Mouse (Mus musculus): ENCODE results near the gene Wrnip1. TPM values are rescaled to one million over a fixed set of nuclear protein-coding genes. Genes with fewer than 3 reads are reported as not detected.

Gene Wrnip1
- total and polyA plus RNA-seq, 3 experiments = 18.0 to 47.9 (median 26.7) TPM

- no peak overlapping the region for H3K4me3 ChIP-seq (ENCODE audit: low read depth, low read length)
- no peaks in the 10 kb centered on the region for H3K27me3 ChIP-seq (ENCODE audit: insufficient read depth, low read length)
- H3K36me3 ChIP-seq (replicated peaks) = peaks cover 86% of the 10 kb centered on the region
- no peak for DNase-seq (ENCODE audit: low spot score)
- no peaks in the 10 kb centered on the region for H3K4me1 ChIP-seq (ENCODE audit: insufficient read depth, low read depth, low read length)
- no peak for ATAC-seq (ENCODE audit: extremely low read depth, insufficient number of reproducible peaks, low FRiP score, poor library complexity, severe bottlenecking)
- H3K9me3 ChIP-seq (replicated peaks) = no peaks in the 10 kb centered on the region
- TF ChIP-seq POLR2AphosphoS5 (IDR thresholded peaks at IDR 0.05; ENCODE audit: insufficient replicate concordance, low read depth, low read length) (no peak), CTCF (IDR thresholded peaks at IDR 0.05; ENCODE audit: low read depth, low read length) (no peak), GATA2 (IDR thresholded peaks at IDR 0.05; ENCODE audit: borderline replicate concordance, low read depth, low read length) (no peak), GATA1 (IDR thresholded peaks at IDR 0.05; ENCODE audit: borderline replicate concordance, low read length) (no peak), TAL1 (conservative IDR thresholded peaks at IDR 0.05; ENCODE audit: low read depth, low read length) (no peak)
Observed at GRCm38 (mm10) chr13:32819241-32819640, 17.4 kb downstream of the Wrnip1 start.

GRCm38 (mm10) chr13:32819926-32820325 is 18.1 kb downstream of the Wrnip1 start:
- TF ChIP-seq POLR2AphosphoS5 (IDR thresholded peaks at IDR 0.05; ENCODE audit: insufficient replicate concordance, low read depth, low read length) (no peak), GATA2 (IDR thresholded peaks at IDR 0.05; ENCODE audit: borderline replicate concordance, low read depth, low read length) (no peak), TAL1 (conservative IDR thresholded peaks at IDR 0.05; ENCODE audit: low read depth, low read length) (no peak), CTCF (IDR thresholded peaks at IDR 0.05; ENCODE audit: low read depth, low read length) (no peak), GATA1 (IDR thresholded peaks at IDR 0.05; ENCODE audit: borderline replicate concordance, low read length) (no peak)
- ATAC-seq (ENCODE audit: extremely low read depth, insufficient number of reproducible peaks, low FRiP score, poor library complexity, severe bottlenecking) (no peak), DNase-seq (ENCODE audit: low spot score) (no peak)
- no peaks in the 10 kb centered on the region for H3K27me3 ChIP-seq (ENCODE audit: insufficient read depth, low read length)
- peaks cover 84% of the 10 kb centered on the region for H3K36me3 ChIP-seq (replicated peaks)
- H3K4me3 ChIP-seq (ENCODE audit: low read depth, low read length) = no peak overlapping the region
- H3K9me3 ChIP-seq (replicated peaks) = no peaks in the 10 kb centered on the region
- H3K4me1 ChIP-seq (ENCODE audit: insufficient read depth, low read depth, low read length) = no peaks in the 10 kb centered on the region

GRCm38 (mm10) chr13:32821671-32822070 is 19.8 kb downstream of the Wrnip1 start:
- H3K36me3 ChIP-seq (replicated peaks) = peaks cover 74% of the 10 kb centered on the region

GRCm38 (mm10) chr13:32823126-32823525 is 21.3 kb downstream of the Wrnip1 start:
- ATAC-seq (ENCODE audit: extremely low read depth, insufficient number of reproducible peaks, low FRiP score, poor library complexity, severe bottlenecking) (no peak), DNase-seq (ENCODE audit: low spot score) (no peak)
- no peaks in the 10 kb centered on the region for H3K4me1 ChIP-seq (ENCODE audit: insufficient read depth, low read depth, low read length)
- TF ChIP-seq POLR2AphosphoS5 (IDR thresholded peaks at IDR 0.05; ENCODE audit: insufficient replicate concordance, low read depth, low read length) (no peak), GATA1 (IDR thresholded peaks at IDR 0.05; ENCODE audit: borderline replicate concordance, low read length) (no peak), GATA2 (IDR thresholded peaks at IDR 0.05; ENCODE audit: borderline replicate concordance, low read depth, low read length) (no peak), TAL1 (conservative IDR thresholded peaks at IDR 0.05; ENCODE audit: low read depth, low read length) (no peak), CTCF (IDR thresholded peaks at IDR 0.05; ENCODE audit: low read depth, low read length) (no peak)
- no peaks in the 10 kb centered on the region for H3K9me3 ChIP-seq (replicated peaks)
- no peak overlapping the region for H3K4me3 ChIP-seq (ENCODE audit: low read depth, low read length)
- peaks cover 61% of the 10 kb centered on the region for H3K36me3 ChIP-seq (replicated peaks)
- H3K27me3 ChIP-seq (ENCODE audit: insufficient read depth, low read length) = no peaks in the 10 kb centered on the region

More at GRCm38 (mm10) chr13:32821671-32822070, 19.8 kb downstream of the Wrnip1 start:
- ATAC-seq (ENCODE audit: extremely low read depth, insufficient number of reproducible peaks, low FRiP score, poor library complexity, severe bottlenecking) (no peak), DNase-seq (ENCODE audit: low spot score) (no peak)
- no peaks in the 10 kb centered on the region for H3K4me1 ChIP-seq (ENCODE audit: insufficient read depth, low read depth, low read length)
- no peak for TF ChIP-seq POLR2AphosphoS5 (IDR thresholded peaks at IDR 0.05; ENCODE audit: insufficient replicate concordance, low read depth, low read length)
- no peak for TF ChIP-seq TAL1 (conservative IDR thresholded peaks at IDR 0.05; ENCODE audit: low read depth, low read length)
- no peak for TF ChIP-seq CTCF (IDR thresholded peaks at IDR 0.05; ENCODE audit: low read depth, low read length)
- no peak for TF ChIP-seq GATA2 (IDR thresholded peaks at IDR 0.05; ENCODE audit: borderline replicate concordance, low read depth, low read length)
- TF ChIP-seq GATA1 (IDR thresholded peaks at IDR 0.05; ENCODE audit: borderline replicate concordance, low read length) = no peak
- no peak overlapping the region for H3K4me3 ChIP-seq (ENCODE audit: low read depth, low read length)
- H3K9me3 ChIP-seq (replicated peaks) = no peaks in the 10 kb centered on the region
- no peaks in the 10 kb centered on the region for H3K27me3 ChIP-seq (ENCODE audit: insufficient read depth, low read length)

GRCm38 (mm10) chr13:32824377-32825330 is 22.8 kb downstream of the Wrnip1 start:
- H3K4me1 ChIP-seq (ENCODE audit: insufficient read depth, low read depth, low read length) = no peaks in the 10 kb centered on the region

GRCm38 (mm10) chr13:32825546-32825945 is 23.7 kb downstream of the Wrnip1 start:
- Histone ChIP-seq H3K27me3 (ENCODE audit: insufficient read depth, low read length) (peaks cover 4% of the 10 kb centered on the region; the same call in 1 of the 2 replicates), H3K4me3 (ENCODE audit: low read depth, low read length) (no peak overlapping the region), H3K36me3 (replicated peaks) (peaks cover 37% of the 10 kb centered on the region), H3K9me3 (replicated peaks) (no peaks in the 10 kb centered on the region), H3K4me1 (ENCODE audit: insufficient read depth, low read depth, low read length) (no peaks in the 10 kb centered on the region)
- TF ChIP-seq POLR2AphosphoS5 (IDR thresholded peaks at IDR 0.05; ENCODE audit: insufficient replicate concordance, low read depth, low read length) = no peak
- ATAC-seq (ENCODE audit: extremely low read depth, insufficient number of reproducible peaks, low FRiP score, poor library complexity, severe bottlenecking) = no peak
- DNase-seq (ENCODE audit: low spot score) = no peak

More at GRCm38 (mm10) chr13:32824377-32825330, 22.8 kb downstream of the Wrnip1 start:
- Histone ChIP-seq H3K36me3 (replicated peaks) (peaks cover 46% of the 10 kb centered on the region), H3K9me3 (replicated peaks) (no peaks in the 10 kb centered on the region), H3K4me3 (ENCODE audit: low read depth, low read length) (no peak overlapping the region), H3K27me3 (ENCODE audit: insufficient read depth, low read length) (peaks cover 3% of the 10 kb centered on the region; the same call in 1 of the 2 replicates)
- DNase-seq (ENCODE audit: low spot score) (no peak), ATAC-seq (ENCODE audit: extremely low read depth, insufficient number of reproducible peaks, low FRiP score, poor library complexity, severe bottlenecking) (no peak)
- TF ChIP-seq POLR2AphosphoS5 (IDR thresholded peaks at IDR 0.05; ENCODE audit: insufficient replicate concordance, low read depth, low read length) (no peak), GATA1 (IDR thresholded peaks at IDR 0.05; ENCODE audit: borderline replicate concordance, low read length) (no peak), GATA2 (IDR thresholded peaks at IDR 0.05; ENCODE audit: borderline replicate concordance, low read depth, low read length) (no peak), TAL1 (conservative IDR thresholded peaks at IDR 0.05; ENCODE audit: low read depth, low read length) (no peak), CTCF (IDR thresholded peaks at IDR 0.05; ENCODE audit: low read depth, low read length) (no peak)
